Mouse (Mus musculus): Measurements from ENCODE around the gene Gm3402.
"Not testable (repeated sequence)": the region's sequence is repeated elsewhere in the genome, so short reads cannot be mapped to it uniquely, and the experiment has no call there.

Gm3402 gene

DNA sequence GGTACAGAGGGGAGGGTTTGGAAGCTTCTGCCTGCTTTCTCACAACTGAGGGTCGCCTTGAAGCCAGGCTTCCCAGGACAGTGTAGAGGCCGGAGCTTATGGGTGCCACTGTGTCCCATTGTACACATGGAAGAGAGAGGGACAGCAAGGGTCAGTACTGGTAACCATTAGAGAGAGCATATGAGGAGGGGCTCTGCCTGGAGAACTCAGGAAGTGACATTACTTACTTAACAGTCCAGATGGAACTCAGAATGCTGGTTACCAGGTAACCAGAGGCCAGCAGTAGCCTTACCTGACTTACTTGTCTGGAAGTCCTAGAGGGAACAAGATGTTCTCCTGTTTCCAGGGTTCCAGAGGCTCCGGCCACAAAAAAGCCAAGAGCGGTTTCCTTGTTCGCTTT is at the start of gene Gm3402:
TSS of gene Gm3402 (plus strand) at position 301 of the 400 bp plus-strand sequence.
- not testable (repeated sequence) for DNase-seq

DNA sequence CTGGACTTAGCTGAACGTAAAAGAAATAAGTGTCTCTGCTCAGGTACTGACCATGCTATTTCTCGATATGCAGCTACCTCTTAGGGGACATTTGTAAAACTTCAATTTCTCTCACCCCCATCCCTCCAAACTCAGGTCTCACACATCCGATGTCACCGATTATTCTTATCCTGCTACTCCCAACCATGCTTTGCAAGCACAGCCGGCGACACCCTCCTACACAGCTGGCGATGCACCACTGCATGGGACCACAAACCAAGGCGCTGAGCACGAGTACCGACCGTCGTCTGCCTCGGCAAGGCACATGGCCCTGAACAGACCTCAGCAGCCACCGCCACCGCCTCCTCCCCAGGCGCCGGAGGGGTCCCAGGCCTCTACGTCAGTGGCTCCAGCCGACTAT is 47.3 kb upstream of the Gm3402 start:
- no peak for DNase-seq

DNA sequence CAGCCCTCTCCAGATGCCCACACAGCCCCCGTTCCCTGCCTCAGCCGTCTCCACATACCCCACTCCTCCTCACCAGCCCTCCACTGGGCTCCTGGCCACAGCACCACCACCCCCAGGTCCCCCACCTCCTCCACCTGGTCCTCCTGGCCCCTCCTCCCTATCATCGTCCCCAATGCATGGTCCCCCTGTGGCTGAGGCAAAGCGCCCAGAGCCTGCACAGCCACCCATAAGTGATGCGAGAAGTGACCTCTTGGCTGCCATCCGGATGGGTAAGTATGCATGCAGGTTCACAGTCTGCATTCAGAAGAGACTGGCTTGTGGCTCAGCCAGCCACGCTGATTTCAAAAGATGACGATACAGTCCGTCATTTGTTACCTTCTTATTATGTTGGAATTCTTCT is 45.6 kb upstream of the Gm3402 start:
- DNase-seq, result no peak

DNA sequence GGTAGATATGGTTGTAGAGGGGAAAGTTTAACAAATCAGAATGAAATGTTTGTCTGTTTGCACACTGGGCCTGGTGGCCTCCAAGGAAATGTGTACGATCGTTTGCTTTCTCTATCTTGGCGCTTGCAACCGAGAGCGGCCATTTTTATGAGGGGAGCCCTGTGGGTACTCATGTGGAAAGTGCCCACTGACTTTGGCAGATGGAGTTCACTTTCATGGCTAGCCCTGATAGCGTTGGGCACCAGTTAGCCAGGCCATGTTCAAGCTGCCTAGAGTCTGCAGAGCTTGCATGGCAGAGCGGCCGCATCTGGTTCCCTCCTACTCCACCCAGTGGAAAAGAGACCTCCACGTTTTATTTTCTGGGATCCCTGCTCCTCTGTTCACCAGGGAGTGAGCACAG is 43.1 kb upstream of the Gm3402 start:
- no peak for DNase-seq

DNA sequence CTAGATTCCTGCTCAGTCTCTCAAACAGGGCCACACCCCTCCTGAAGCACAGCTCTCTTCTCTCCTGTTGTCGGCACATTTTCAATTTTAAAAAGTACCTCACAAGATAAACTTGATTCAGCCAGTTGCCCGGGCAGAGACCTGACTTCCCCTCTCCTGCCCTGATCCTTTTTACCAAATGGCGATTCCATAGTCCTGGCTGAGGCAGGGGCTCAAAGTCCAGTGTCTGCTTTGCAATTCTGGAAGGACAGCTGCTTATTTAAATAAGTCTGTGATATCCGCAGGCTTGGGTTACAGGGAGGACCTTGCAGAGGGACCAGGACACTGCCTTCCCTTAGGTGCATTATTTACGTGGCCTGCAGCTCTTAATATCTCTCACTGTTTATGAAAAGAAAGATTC is 42.6 kb upstream of the Gm3402 start:
- no peak for DNase-seq

DNA sequence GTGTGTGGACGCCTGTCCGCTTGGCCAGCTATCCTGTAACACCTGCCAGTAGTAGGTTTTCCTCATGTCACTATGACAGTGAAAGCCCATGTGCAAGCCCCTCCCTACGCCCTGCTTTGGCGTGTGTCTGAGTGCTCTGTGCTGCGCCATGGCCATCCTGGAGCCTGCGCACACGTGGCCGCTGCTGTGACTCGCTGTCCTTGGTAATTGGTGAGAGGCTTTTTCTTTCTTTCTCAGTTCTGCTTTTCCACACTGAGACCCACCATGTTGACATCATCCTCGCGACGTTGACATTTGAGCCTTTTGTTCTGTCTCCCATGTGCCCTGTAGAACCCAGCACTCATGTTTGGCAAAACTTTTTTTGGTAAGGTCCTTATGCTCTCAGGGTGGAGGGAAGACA is 42.1 kb upstream of the Gm3402 start:
- DNase-seq, result no peak

DNA sequence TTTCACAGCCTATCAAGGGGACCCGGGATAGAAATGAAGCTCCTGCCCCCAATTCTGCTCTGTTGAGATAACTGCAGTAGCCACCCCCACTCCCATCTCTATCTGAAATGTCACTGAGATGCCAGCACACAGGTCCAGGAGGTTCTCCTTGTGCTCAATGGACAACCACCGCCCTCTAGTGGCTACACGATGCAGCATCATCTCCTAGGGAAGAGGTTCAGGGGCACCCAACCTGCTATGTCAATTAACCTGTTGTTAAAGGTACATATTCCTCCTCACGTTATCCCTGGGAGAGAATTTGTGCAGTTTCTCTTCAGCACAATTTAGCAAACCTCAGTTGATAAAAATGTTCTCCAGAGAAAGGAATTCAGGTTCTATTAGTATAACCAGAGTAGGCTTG is 34.4 kb upstream of the Gm3402 start:
- DNase-seq, result peak; percentile 7

DNA sequence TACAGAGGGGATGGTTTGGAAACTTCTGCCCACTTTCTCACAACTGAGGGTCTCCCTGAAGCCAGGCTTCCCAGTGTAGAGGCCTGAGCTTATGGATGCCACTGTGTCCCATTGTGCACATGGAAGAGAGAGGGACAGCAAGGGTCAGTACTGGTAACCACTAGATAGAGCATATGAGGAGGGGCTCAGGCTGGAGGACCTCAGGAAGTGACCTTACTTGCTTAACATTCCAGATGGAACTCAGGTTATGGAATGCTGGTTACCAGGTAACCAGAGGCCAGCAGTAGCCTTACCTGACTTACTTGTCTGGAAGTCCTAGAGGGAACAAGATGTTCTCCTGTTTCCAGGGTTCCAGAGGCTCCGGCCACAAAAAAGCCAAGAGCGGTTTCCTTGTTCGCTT is 32.3 kb upstream of the Gm3402 start, which contains the start of gene Gm6408:
TSS of gene Gm6408 (plus strand) at position 301 of the 400 bp plus-strand sequence.
- not testable (repeated sequence) for DNase-seq

DNA sequence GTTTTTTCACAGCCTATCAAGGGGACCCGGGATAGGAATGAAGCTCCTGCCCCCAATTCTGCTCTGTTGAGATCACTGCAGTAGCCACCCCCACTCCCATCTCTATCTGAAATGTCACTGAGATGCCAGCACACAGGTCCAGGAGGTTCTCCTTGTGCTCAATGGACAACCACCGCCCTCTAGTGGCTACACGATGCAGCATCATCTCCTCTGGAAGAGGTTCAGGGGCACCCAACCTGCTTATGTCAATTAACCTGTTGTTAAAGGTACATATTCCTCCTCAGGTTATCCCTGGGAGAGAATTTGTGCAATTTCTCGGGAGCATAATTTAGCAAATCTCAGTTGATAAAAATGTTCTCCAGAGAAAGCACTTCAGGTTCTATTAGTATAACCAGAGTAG is 25.0 kb upstream of the Gm3402 start:
- peak; percentile 7 for DNase-seq

DNA sequence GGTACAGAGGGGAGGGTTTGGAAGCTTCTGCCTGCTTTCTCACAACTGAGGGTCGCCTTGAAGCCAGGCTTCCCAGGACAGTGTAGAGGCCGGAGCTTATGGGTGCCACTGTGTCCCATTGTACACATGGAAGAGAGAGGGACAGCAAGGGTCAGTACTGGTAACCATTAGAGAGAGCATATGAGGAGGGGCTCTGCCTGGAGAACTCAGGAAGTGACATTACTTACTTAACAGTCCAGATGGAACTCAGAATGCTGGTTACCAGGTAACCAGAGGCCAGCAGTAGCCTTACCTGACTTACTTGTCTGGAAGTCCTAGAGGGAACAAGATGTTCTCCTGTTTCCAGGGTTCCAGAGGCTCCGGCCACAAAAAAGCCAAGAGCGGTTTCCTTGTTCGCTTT is 22.9 kb upstream of the Gm3402 start, which contains the start of gene Gm6370:
TSS of gene Gm6370 (plus strand) at position 301 of the 400 bp plus-strand sequence.
- not testable (repeated sequence) for DNase-seq

DNA sequence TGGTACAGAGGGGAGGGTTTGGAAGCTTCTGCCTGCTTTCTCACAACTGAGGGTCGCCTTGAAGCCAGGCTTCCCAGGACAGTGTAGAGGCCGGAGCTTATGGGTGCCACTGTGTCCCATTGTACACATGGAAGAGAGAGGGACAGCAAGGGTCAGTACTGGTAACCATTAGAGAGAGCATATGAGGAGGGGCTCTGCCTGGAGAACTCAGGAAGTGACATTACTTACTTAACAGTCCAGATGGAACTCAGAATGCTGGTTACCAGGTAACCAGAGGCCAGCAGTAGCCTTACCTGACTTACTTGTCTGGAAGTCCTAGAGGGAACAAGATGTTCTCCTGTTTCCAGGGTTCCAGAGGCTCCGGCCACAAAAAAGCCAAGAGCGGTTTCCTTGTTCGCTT is 11.8 kb upstream of the Gm3402 start, which contains the start of gene 4930449I24Rik:
TSS of gene 4930449I24Rik (plus strand) at position 301 of the 400 bp plus-strand sequence.
- not testable (repeated sequence) for DNase-seq

DNA sequence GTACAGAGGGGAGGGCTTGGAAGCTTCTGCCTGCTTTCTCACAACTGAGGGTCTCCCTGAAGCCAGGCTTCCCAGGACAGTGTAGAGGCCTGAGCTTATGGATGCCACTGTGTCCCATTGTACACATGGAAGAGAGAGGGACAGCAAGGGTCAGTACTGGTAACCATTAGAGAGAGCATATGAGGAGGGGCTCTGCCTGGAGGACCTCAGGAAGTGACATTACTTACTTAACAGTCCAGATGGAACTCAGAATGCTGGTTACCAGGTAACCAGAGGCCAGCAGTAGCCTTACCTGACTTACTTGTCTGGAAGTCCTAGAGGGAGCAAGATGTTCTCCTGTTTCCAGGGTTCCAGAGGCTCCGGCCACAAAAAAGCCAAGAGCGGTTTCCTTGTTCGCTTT is 11.6 kb downstream of the Gm3402 start, which contains the start of gene Gm3404:
TSS of gene Gm3404 (plus strand) at position 301 of the 400 bp plus-strand sequence.
- not testable (repeated sequence) for DNase-seq

DNA sequence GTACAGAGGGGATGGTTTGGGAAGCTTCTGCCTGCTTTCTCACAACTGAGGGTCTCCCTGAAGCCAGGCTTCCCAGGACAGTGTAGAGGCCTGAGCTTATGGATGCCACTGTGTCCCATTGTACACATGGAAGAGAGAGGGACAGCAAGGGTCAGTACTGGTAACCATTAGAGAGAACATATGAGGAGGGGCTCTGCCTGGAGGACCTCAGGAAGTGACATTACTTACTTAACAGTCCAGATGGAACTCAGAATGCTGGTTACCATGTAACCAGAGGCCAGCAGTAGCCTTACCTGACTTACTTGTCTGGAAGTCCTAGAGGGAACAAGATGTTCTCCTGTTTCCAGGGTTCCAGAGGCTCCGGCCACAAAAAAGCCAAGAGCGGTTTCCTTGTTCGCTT is 23.4 kb downstream of the Gm3402 start, which contains the start of gene Gm3409:
TSS of gene Gm3409 (plus strand) at position 301 of the 400 bp plus-strand sequence.
- not testable (repeated sequence) for DNase-seq

DNA sequence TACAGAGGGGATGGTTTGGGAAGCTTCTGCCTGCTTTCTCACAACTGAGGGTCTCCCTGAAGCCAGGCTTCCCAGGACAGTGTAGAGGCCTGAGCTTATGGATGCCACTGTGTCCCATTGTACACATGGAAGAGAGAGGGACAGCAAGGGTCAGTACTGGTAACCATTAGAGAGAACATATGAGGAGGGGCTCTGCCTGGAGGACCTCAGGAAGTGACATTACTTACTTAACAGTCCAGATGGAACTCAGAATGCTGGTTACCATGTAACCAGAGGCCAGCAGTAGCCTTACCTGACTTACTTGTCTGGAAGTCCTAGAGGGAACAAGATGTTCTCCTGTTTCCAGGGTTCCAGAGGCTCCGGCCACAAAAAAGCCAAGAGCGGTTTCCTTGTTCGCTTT is 41.9 kb downstream of the Gm3402 start, which contains the start of gene Gm3415:
TSS of gene Gm3415 (plus strand) at position 301 of the 400 bp plus-strand sequence.
- DNase-seq, result not testable (repeated sequence)

DNA sequence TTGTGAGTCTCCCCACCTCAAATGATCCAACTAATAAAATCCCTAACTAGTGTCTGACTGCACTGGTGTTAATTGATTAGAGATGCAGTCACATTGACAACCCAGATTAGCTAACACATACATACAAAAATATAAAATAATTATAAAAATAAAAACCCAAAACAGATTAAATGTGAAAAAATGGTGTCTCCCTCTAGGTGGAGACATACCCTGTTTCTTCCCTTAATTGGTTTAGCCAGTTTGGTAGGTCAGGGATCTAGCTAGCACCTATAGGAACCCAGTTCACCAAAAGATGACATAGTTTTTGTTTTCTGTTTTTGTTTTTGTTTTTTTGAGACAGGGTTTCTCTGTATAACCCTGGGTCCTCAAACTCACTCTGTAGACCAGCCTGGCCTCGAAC is 50.3 kb downstream of the Gm3402 start:
- no peak for DNase-seq
